Mouse (Mus musculus) intestine, embryonic 15.5 days (tissue): ENCODE results near the gene Ror1. TPM values are rescaled to one million over a fixed set of nuclear protein-coding genes. Genes with fewer than 3 reads are reported as not detected.
A peak's percentile ranks its signal among the peaks of the same experiment; 100 is the strongest.

Experiments
- ATAC-seq: fragments of 200-750 bp; cut with Nextera tagmentation; 2 replicates; pipeline ENCODE4 v1.8.0; 2017; ENCODE audit warnings: moderate TSS enrichment, moderate library complexity
- H3K27ac ChIP-seq: fragments of 300-500 bp; sonication (generic); 2 replicates; pipeline ENCODE4 v1.5.1; 2015; ENCODE audit warnings: mild to moderate bottlenecking, inconsistent platforms
- H3K27me3 ChIP-seq: fragments of 300-500 bp; sonication (generic); replicated peaks from 2 replicates; pipeline ENCODE4 v1.6.1; 2015; ENCODE audit warnings: inconsistent platforms
- H3K36me3 ChIP-seq: fragments of 300-500 bp; sonication (generic); 2 replicates; pipeline ENCODE4 v1.6.1; 2015; ENCODE audit warnings: inconsistent platforms
- H3K4me1 ChIP-seq: fragments of 300-500 bp; sonication (generic); replicated peaks from 2 replicates; pipeline ENCODE4 v1.6.1; 2015; ENCODE audit warnings: inconsistent platforms
- H3K4me2 ChIP-seq: fragments of 300-500 bp; sonication (generic); replicated peaks from 2 replicates; pipeline ENCODE4 v1.6.1; 2015; ENCODE audit warnings: mild to moderate bottlenecking, inconsistent platforms
- H3K4me3 ChIP-seq: fragments of 300-500 bp; sonication (generic); replicated peaks from 2 replicates; pipeline ENCODE4 v1.5.1; 2015; ENCODE audit warnings: inconsistent platforms
- H3K9ac ChIP-seq: fragments of 300-500 bp; sonication (generic); 2 replicates; pipeline ENCODE4 v1.6.1; 2015; ENCODE audit warnings: inconsistent platforms
- H3K9me3 ChIP-seq: fragments of 300-500 bp; sonication (generic); 2 replicates; pipeline ENCODE4 v1.6.1; 2016; ENCODE audit warnings: inconsistent platforms
- WGBS: fragments of 180-500 bp; shearing (Covaris S2); methylation state at CpG from one replicate; pipeline ENCODE4 v1.1.7; 2015; 5-methylcytosine and 5-hydroxymethylcytosine counted together
- polyA plus RNA-seq: library from polyadenylated mRNA; unstranded; fragments of >200 nt; fragmentation: Nextera tagmentation; extraction: Ambion mirVana; gene quantifications from 2 replicates; pipeline ENCODE4 v1.2.1, GENCODE M21; 2015

Gene Ror1
- polyA plus RNA-seq, 1 experiment from 2014 or later = 9.3 TPM

GRCm38 (mm10) chr4:100137102-100137835 lies 41.7 kb downstream of the Ror1 start:
- no peak overlapping the region for H3K4me3 ChIP-seq
- ATAC-seq = no peak

GRCm38 (mm10) chr4:100141626-100142025 lies 46.0 kb downstream of the Ror1 start:
- Histone ChIP-seq H3K4me1 (peaks cover 9% of the 10 kb centered on the region; the same call in 1 of the 2 replicates), H3K36me3 (no peaks in the 10 kb centered on the region), H3K9ac (no peak overlapping the region), H3K27me3 (no peaks in the 10 kb centered on the region), H3K4me2 (no peak overlapping the region), H3K27ac (no peak overlapping the region), H3K4me3 (no peak overlapping the region), H3K9me3 (no peaks in the 10 kb centered on the region)
- 0 out of 2 replicates have a peak, but pooled peaks have one; percentile 41 for ATAC-seq
- 37% methylated on average over 2 of the region's 2 CpGs for WGBS

More at GRCm38 (mm10) chr4:100137102-100137835, 41.7 kb downstream of the Ror1 start:
- WGBS = 92% methylated on average over 11 of the region's 11 CpGs
- H3K9me3 ChIP-seq = no peaks in the 10 kb centered on the region
- H3K27me3 ChIP-seq = no peaks in the 10 kb centered on the region
- H3K4me2 ChIP-seq = no peak overlapping the region
- H3K27ac ChIP-seq = no peak overlapping the region
- no peaks in the 10 kb centered on the region for H3K36me3 ChIP-seq
- H3K4me1 ChIP-seq = peaks cover 7% of the 10 kb centered on the region; the same call in 1 of the 2 replicates
- no peak overlapping the region for H3K9ac ChIP-seq

GRCm38 (mm10) chr4:100144744-100145143 lies 49.2 kb downstream of the Ror1 start:
- Histone ChIP-seq H3K4me2 (no peak overlapping the region), H3K27ac (0 out of 2 replicates have a peak overlapping the region, but pooled peaks have one; percentile 29), H3K4me1 (peaks cover 9% of the 10 kb centered on the region; the same call in 1 of the 2 replicates), H3K4me3 (no peak overlapping the region), H3K9ac (no peak overlapping the region), H3K27me3 (no peaks in the 10 kb centered on the region), H3K9me3 (no peaks in the 10 kb centered on the region), H3K36me3 (no peaks in the 10 kb centered on the region)
- WGBS = 55% methylated on average over 4 of the region's 4 CpGs
- ATAC-seq = no peak

- Histone ChIP-seq H3K27ac (no peak overlapping the region), H3K4me1 (peaks cover 5% of the 10 kb centered on the region; the same call in 1 of the 2 replicates), H3K9me3 (no peaks in the 10 kb centered on the region), H3K9ac (no peak overlapping the region), H3K4me2 (no peak overlapping the region), H3K27me3 (no peaks in the 10 kb centered on the region), H3K4me3 (no peak overlapping the region), H3K36me3 (no peaks in the 10 kb centered on the region)
- WGBS = 91% methylated on average over 1 of the region's 1 CpGs
- ATAC-seq = no peak
Measured at GRCm38 (mm10) chr4:100150797-100151196, 55.2 kb downstream of the Ror1 start.

- Histone ChIP-seq H3K27ac (no peak overlapping the region), H3K9me3 (no peaks in the 10 kb centered on the region), H3K4me3 (no peak overlapping the region), H3K36me3 (no peaks in the 10 kb centered on the region), H3K9ac (no peak overlapping the region), H3K4me1 (peaks cover 7% of the 10 kb centered on the region; the same call in 1 of the 2 replicates), H3K4me2 (no peak overlapping the region), H3K27me3 (no peaks in the 10 kb centered on the region)
- 48% methylated on average over 7 of the region's 7 CpGs for WGBS
- ATAC-seq = peak; percentile 51
Measured at GRCm38 (mm10) chr4:100154560-100155130, 59.1 kb downstream of the Ror1 start.

GRCm38 (mm10) chr4:100155731-100156130 lies 60.1 kb downstream of the Ror1 start:
- Histone ChIP-seq H3K36me3 (no peaks in the 10 kb centered on the region), H3K4me1 (peaks cover 7% of the 10 kb centered on the region; the same call in 1 of the 2 replicates), H3K4me2 (no peak overlapping the region), H3K4me3 (no peak overlapping the region), H3K27ac (no peak overlapping the region), H3K9me3 (no peaks in the 10 kb centered on the region), H3K27me3 (no peaks in the 10 kb centered on the region), H3K9ac (no peak overlapping the region)
- 91% methylated on average over 3 of the region's 3 CpGs for WGBS
- ATAC-seq = no peak

- Histone ChIP-seq H3K36me3 (no peaks in the 10 kb centered on the region), H3K4me1 (peaks cover 7% of the 10 kb centered on the region; the same call in 1 of the 2 replicates), H3K4me2 (no peak overlapping the region), H3K27me3 (no peaks in the 10 kb centered on the region), H3K27ac (no peak overlapping the region), H3K4me3 (no peak overlapping the region), H3K9ac (no peak overlapping the region), H3K9me3 (no peaks in the 10 kb centered on the region)
- 92% methylated on average over 5 of the region's 5 CpGs for WGBS
- no peak for ATAC-seq
Measured at GRCm38 (mm10) chr4:100158401-100158800, 62.8 kb downstream of the Ror1 start.

- no peak for ATAC-seq
- Histone ChIP-seq H3K9ac (no peak overlapping the region), H3K4me3 (no peak overlapping the region), H3K4me1 (peaks cover 2% of the 10 kb centered on the region; the same call in 1 of the 2 replicates), H3K9me3 (no peaks in the 10 kb centered on the region), H3K4me2 (no peak overlapping the region), H3K27ac (no peak overlapping the region), H3K36me3 (no peaks in the 10 kb centered on the region), H3K27me3 (no peaks in the 10 kb centered on the region)
Measured at GRCm38 (mm10) chr4:100160156-100160555, 64.6 kb downstream of the Ror1 start.

GRCm38 (mm10) chr4:100165790-100166189 lies 70.2 kb downstream of the Ror1 start:
- Histone ChIP-seq H3K36me3 (no peaks in the 10 kb centered on the region), H3K9me3 (no peaks in the 10 kb centered on the region), H3K9ac (no peak overlapping the region), H3K4me2 (no peak overlapping the region), H3K27me3 (no peaks in the 10 kb centered on the region), H3K4me1 (peaks cover 16% of the 10 kb centered on the region), H3K27ac (no peak overlapping the region), H3K4me3 (no peak overlapping the region)
- ATAC-seq = no peak
- 77% methylated on average over 7 of the region's 7 CpGs for WGBS

GRCm38 (mm10) chr4:100166871-100167270 lies 71.3 kb downstream of the Ror1 start:
- Histone ChIP-seq H3K4me2 (no peak overlapping the region), H3K27me3 (no peaks in the 10 kb centered on the region), H3K4me1 (peaks cover 23% of the 10 kb centered on the region), H3K36me3 (no peaks in the 10 kb centered on the region), H3K9ac (no peak overlapping the region), H3K4me3 (no peak overlapping the region), H3K27ac (no peak overlapping the region), H3K9me3 (no peaks in the 10 kb centered on the region)
- WGBS = 54% methylated on average over 3 of the region's 3 CpGs
- no peak for ATAC-seq

GRCm38 (mm10) chr4:100169683-100170082 lies 74.1 kb downstream of the Ror1 start:
- Histone ChIP-seq H3K9ac (no peak overlapping the region), H3K27me3 (no peaks in the 10 kb centered on the region), H3K4me3 (no peak overlapping the region), H3K4me1 (peaks cover 23% of the 10 kb centered on the region), H3K27ac (0 out of 2 replicates have a peak overlapping the region, but pooled peaks have one; percentile 27), H3K36me3 (no peaks in the 10 kb centered on the region), H3K9me3 (no peaks in the 10 kb centered on the region), H3K4me2 (no peak overlapping the region)
- ATAC-seq = 0 out of 2 replicates have a peak, but pooled peaks have one; percentile 23
- 52% methylated on average over 5 of the region's 5 CpGs for whole genome bisulfite sequencing

- Histone ChIP-seq H3K4me3 (no peak overlapping the region), H3K9ac (no peak overlapping the region), H3K4me1 (peaks cover 23% of the 10 kb centered on the region), H3K27ac (no peak overlapping the region), H3K9me3 (no peaks in the 10 kb centered on the region), H3K36me3 (no peaks in the 10 kb centered on the region), H3K4me2 (0 out of 2 replicates have a peak overlapping the region, but pooled peaks have one; percentile 9), H3K27me3 (no peaks in the 10 kb centered on the region)
- WGBS = 47% methylated on average over 14 of the region's 14 CpGs
- ATAC-seq = 0 out of 2 replicates have a peak, but pooled peaks have one; percentile 12
Measured at GRCm38 (mm10) chr4:100170161-100170650, 74.6 kb downstream of the Ror1 start.
